Mouse (Mus musculus): ENCODE results near the gene Gm20708.
"Not testable (repeated sequence)": the region's sequence is repeated elsewhere in the genome, so short reads cannot be mapped to it uniquely, and the experiment has no call there.

The Gm20708 gene

GRCm38 (mm10) chr11:117781199-117781821 lies 28.2 kb upstream of the Gm20708 start:
- DNase-seq (ENCODE audit: low spot score): no peak

DNA sequence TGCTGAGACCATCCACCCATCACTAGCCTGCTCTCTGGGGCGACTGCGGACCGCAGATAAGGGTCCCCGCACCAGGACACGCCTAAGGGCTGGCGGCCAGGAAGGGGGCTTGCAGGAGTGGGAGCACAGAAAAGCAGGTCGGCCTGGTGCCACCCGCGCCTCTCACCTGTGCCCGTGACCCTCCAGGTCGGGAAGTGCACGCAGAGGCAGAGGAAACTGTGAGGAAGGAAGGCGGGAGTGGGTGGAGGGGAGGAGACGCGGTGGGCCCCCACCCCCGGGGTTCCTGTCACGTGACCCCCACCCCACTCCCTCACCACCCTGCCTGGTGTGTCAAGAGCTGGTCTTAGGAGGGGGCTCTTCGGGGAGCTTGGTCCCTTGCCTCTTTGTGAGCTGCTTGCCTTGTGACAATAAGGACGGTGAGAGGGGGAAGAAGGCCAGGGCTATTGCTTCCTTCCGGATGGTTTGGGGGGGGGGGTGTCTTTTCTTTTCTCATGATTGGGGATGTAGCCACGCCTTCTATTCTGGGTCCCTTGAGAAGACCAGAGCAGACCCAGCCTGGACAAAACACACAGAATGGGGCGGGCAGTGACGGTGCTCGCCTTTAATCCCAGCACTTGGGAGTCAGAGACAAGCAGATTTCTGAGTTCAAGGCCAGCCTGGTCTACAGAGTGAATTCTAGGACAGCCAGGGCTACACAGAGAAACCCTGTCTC lies 27.3 kb upstream of the Gm20708 start, which contains the start of the genes Tmc8 and Tmc6:
TSS of gene Tmc8 (plus strand) at position 84 of the 712 bp plus-strand sequence.
TSS of gene Tmc6 (minus strand) at position 206 of the 712 bp plus-strand sequence.
- DNase-seq (ENCODE audit: low spot score): no peak

- DNase-seq (ENCODE audit: low spot score): no peak
These were observed 26.8 kb upstream of the Gm20708 start for GRCm38 (mm10) chr11:117782705-117783034.

GRCm38 (mm10) chr11:117783089-117783488 lies 26.4 kb upstream of the Gm20708 start:
- DNase-seq (ENCODE audit: low spot score): no peak

GRCm38 (mm10) chr11:117783683-117784309 lies 25.7 kb upstream of the Gm20708 start:
- DNase-seq (ENCODE audit: low spot score): no peak

DNA sequence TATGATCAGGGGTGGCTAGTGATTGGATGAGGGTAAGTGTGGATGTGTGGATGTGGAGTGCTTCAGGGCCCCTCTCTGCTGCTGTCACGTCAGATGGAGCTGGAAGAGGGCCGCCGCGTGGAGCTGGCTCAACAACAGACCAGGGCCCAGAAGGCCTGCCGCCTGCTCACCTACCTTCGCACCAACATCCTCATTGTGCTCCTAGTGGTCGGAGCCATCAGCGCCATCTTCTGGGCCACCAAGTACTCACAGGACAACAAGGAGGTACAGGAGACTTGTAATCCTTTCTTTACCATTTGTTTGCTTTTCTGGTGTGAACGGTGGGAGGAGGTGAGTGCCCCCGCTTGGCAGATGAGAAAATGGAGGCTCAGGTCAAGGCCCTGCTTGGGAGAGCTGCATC lies 23.2 kb upstream of the Gm20708 start:
- DNase-seq (ENCODE audit: low spot score): no peak

DNA sequence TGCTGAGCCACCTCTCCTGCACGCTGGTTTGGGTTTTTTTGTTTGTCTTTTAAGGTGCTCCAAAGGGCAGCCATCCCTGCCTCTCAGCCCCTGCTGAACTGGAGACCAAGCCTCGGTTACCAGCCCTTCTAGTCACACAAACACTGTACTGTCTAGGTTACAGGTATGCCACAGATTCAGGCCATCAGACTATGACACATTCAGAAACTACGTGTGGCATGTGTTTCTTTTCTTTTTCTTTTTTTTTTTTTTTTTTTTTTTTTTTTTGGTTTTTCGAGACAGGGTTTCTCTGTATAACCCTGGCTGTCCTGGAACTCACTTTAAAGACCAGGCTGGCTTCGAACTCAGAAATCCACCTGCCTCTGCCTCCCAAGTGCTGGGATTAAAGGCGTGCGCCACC lies 21.0 kb upstream of the Gm20708 start:
- DNase-seq (ENCODE audit: low spot score): not testable (repeated sequence)

- no peak for DNase-seq (ENCODE audit: low spot score)
These were observed 19.2 kb upstream of the Gm20708 start for GRCm38 (mm10) chr11:117790286-117790685.

- no peak for DNase-seq (ENCODE audit: low spot score)
These were observed 18.6 kb upstream of the Gm20708 start for GRCm38 (mm10) chr11:117790703-117791440.

- no peak for DNase-seq (ENCODE audit: low spot score)
These were observed 18.1 kb upstream of the Gm20708 start for GRCm38 (mm10) chr11:117791441-117791761.

GRCm38 (mm10) chr11:117792281-117792888 lies 17.1 kb upstream of the Gm20708 start:
- no peak for DNase-seq (ENCODE audit: low spot score)

DNA sequence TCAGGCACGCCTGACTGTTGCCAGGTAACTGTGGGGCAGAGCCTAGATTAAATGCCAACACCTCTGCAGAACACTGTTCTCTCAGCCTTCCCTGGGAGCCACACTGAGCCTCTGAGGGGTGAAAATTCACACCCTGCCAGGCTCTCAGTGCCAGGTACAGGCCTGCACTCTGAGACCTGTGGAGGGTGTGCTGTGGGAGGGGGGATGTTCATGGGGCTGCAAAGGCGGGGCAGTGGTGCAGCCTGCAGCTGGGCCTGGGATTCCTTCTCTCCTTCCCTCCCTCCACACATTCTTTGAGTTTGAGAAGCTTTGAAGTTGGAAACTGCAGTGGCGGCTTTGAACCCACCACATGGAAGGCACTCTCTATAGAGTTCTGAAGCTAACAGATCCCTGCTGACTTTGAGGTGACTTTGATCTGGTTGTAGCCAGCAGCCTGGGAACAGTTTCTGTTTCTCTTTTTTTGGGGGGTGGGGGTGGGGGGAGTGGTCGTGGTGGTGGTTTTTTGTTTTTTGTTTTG lies 15.4 kb upstream of the Gm20708 start:
- no peak for DNase-seq (ENCODE audit: low spot score)

GRCm38 (mm10) chr11:117796954-117797353 lies 12.5 kb upstream of the Gm20708 start:
- DNase-seq (ENCODE audit: low spot score): no peak

DNA sequence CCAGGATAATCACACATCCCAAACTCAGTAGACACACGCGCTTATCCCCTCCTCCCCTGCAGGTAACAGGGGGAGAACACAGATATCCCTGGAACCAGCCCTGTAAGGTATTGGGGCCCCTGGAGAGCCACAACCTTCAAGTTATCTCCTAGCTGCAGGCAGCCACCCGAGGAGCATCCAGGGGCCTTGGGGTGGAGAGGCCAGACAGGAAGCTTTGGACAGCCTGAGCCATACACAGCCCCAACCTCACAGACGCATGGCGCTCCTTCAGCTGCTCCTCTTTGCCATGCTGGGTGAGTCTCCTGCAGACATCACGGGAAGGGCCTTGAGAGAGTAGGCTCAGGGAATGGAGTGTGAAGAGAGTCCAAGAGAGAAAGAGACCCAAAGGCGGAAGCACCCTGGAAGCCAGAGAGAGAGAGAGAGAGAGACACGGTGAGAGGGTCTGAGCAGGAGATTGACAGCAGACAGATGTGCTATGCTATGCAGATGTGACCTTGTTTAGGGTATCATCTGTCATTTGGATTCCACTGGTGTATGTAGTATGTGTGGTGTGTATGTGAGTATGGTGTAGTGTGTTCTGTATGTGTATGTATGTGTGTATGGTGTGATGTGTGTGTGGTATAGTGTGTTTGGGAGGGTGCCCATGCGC lies 11.8 kb upstream of the Gm20708 start, which contains the start of gene 6030468B19Rik:
TSS of gene 6030468B19Rik (plus strand) at position 150 of the 649 bp plus-strand sequence.
- DNase-seq (ENCODE audit: low spot score): no peak

DNA sequence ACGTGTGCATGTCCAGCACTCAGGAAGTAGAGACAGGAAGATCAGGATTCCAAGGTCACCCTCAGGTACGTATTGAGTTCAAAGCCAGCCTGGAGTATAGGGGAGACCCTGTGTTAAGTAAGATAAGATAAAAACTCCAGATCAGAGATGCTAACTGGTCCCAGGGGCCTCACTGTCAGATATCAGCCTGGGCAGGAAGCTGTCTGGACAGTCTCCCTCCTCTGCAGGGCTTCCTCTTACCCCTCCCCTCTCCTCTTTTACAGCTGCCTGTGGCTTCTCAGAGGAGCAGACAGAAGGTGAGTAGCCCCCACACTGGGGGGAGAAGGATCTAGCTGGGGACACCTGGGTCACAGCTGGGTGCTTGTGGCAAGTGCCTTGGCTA lies 11.3 kb upstream of the Gm20708 start:
- no peak for DNase-seq (ENCODE audit: low spot score)

DNA sequence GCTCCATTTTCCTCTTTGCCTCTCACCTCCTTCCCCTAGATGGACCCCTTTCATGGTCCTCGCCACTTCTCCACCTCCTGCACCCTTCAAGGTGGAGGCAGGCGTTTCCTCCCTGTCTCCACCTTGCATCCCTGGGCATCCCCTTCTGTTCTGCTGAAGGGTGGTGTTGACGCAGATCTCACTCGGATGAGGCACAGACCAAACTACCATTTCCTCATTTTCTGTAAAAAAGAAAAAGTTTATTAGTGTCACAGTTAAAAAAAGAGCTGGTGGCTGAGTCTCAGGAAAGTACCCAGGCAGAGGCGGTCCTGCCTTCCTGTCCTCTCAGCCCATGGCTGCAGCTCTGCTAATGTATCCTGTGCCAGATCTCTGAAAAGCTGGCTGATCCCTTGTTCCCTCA lies 10.3 kb upstream of the Gm20708 start:
- no peak for DNase-seq (ENCODE audit: low spot score)

- DNase-seq (ENCODE audit: low spot score): no peak
These were observed 9.4 kb upstream of the Gm20708 start for GRCm38 (mm10) chr11:117800038-117800437.

- no peak for DNase-seq (ENCODE audit: low spot score)
These were observed 7.8 kb upstream of the Gm20708 start for GRCm38 (mm10) chr11:117801650-117802049.

DNA sequence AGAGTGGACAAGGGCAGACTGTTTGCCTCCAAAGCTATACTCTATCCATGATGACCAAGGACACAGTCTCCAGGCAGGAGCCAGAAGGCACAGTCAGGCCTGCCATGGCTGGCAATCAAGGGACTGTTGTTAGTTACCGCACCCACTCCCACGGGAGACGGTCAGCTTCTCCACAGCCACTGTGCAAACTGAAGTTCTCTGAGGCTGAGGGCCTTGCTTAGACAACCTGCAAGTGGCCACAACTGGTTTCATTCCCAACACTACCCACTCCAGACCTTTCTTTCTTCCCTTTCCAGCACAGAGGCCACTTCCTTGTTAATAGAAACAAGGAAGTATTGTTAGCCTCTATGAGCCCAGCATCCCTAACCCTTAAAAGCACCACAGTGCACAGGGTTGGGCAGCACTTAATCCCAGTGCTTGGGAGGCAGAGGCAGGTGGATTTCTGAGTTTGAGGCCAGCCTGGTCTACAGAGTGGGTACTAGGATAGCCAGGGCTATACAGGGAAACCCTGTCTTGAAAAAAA lies 6.2 kb upstream of the Gm20708 start:
- no peak for DNase-seq (ENCODE audit: low spot score)

GRCm38 (mm10) chr11:117806781-117807180 lies 2.7 kb upstream of the Gm20708 start:
- DNase-seq (ENCODE audit: low spot score): no peak

DNA sequence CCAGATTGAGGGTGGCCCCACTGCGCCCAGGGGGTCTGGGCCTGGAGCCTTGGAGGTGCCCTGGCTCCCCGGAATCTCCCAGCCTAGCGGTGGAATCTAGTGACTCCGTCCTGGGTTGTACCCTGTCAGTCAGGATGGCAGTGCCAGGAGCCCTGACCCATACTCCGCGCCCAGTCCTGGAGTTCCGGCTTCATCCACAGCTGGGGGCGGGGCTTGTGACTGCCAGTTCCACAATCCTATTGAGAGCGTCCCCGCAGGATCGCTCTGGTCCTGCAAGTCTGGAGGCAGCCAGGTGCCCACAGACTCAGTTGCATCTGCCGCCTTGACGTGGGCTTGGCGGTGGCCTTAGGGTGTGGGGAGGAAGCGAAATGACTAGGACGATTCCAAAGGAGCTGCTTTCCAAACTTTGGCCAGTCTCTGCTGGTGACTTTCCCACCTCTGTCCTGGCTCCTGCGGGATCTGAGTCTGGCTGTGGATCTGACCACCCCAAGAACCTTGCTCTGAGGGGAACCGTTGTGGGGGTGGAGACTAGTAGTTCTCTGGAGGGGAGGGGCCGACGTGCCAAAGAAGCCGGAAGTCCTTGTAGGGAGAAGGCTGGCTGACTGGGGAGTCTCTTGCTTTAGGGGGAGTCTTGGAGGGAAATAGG lies 1.1 kb downstream of the Gm20708 start:
- peak; percentile 52 for DNase-seq (ENCODE audit: low spot score)
